Mouse (Mus musculus) forebrain, embryonic 10.5 days (tissue): Measurements from ENCODE around the gene Acp6. TPM values are rescaled to one million over a fixed set of nuclear protein-coding genes. Genes with fewer than 3 reads are reported as not detected.
A peak's percentile ranks its signal among the peaks of the same experiment; 100 is the strongest.

ENCODE experiments used
- DNase-seq: peaks from one replicate; pipeline ENCODE4 v3.0.0-alpha.2; 2017; ENCODE audit warnings: low spot score; ENCODE audit errors: extremely low spot score
- H3K27ac ChIP-seq: fragments of 300-500 bp; sonication (generic); 2 replicates; pipeline ENCODE4 v1.5.1; 2016; ENCODE audit warnings: mild to moderate bottlenecking
- H3K27me3 ChIP-seq: fragments of 300-500 bp; sonication (generic); 2 replicates; pipeline ENCODE4 v1.6.1; 2016; ENCODE audit warnings: mild to moderate bottlenecking; ENCODE audit not compliant: poor library complexity, severe bottlenecking
- H3K36me3 ChIP-seq: fragments of 300-500 bp; sonication (generic); replicated peaks from 2 replicates; pipeline ENCODE4 v1.6.1; 2016; ENCODE audit warnings: mild to moderate bottlenecking, moderate library complexity
- H3K4me1 ChIP-seq: fragments of 300-500 bp; sonication (generic); 2 replicates; pipeline ENCODE4 v1.6.1; 2016
- H3K4me3 ChIP-seq: fragments of 300-500 bp; sonication (generic); 2 replicates; pipeline ENCODE4 v1.5.1; 2016; ENCODE audit warnings: mild to moderate bottlenecking, moderate library complexity
- H3K9me3 ChIP-seq: fragments of 300-500 bp; sonication (generic); 2 replicates; pipeline ENCODE4 v1.6.1; 2016; ENCODE audit warnings: mild to moderate bottlenecking, moderate library complexity
- WGBS: fragments of 180-500 bp; shearing (Covaris S2); methylation state at CpG from one replicate; pipeline ENCODE4 v1.1.7; 2016; 5-methylcytosine and 5-hydroxymethylcytosine counted together
- polyA plus RNA-seq: library from polyadenylated mRNA; unstranded; fragments of >200 nt; fragmentation: Nextera tagmentation; extraction: Ambion mirVana; gene quantifications from 2 replicates; pipeline ENCODE4 v1.2.1, GENCODE M21; 2016

Acp6 gene
- polyA plus RNA-seq, 1 experiment from 2014 or later: 35.9 TPM

GRCm38 (mm10) chr3:97203880-97204279 lies 45.3 kb downstream of the Acp6 start:
- Histone ChIP-seq H3K4me1 (peaks cover 16% of the 10 kb centered on the region), H3K9me3 (no peaks in the 10 kb centered on the region), H3K36me3 (peaks cover 60% of the 10 kb centered on the region), H3K4me3 (no peak overlapping the region), H3K27ac (no peak overlapping the region), H3K27me3 (no peaks in the 10 kb centered on the region)
- DNase-seq: no peak
- 88% methylated on average over 14 of the region's 14 CpGs for WGBS

- H3K9me3 ChIP-seq: no peaks in the 10 kb centered on the region
- H3K27ac ChIP-seq: no peak overlapping the region
- H3K4me3 ChIP-seq: no peak overlapping the region
- 87% methylated on average over 3 of the region's 3 CpGs for WGBS
- H3K36me3 ChIP-seq: peaks cover 87% of the 10 kb centered on the region
- no peak for DNase-seq
- H3K27me3 ChIP-seq: no peaks in the 10 kb centered on the region
- no peaks in the 10 kb centered on the region for H3K4me1 ChIP-seq
These were observed 47.9 kb downstream of the Acp6 start for GRCm38 (mm10) chr3:97206521-97206920.

DNA sequence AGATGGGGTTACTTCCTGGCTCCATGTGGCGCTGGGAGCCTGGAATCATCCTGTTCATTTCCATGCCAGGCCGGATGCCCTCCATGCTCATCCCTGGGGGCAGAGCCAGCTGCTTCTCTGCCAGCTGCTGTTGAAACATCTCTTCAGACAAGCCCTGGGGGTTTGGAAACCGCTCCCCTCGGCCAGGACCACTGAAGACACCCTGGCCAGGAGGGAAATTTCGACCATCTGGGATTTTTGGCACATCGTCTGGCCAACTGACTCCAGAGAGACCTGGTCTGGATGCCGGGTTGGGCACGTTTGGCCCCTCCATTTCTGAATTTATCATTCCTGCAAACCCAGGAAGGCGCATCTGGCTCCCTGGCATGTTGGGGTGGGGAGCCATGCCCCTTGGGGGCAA lies 50.8 kb downstream of the Acp6 start:
- Histone ChIP-seq H3K4me3 (no peak overlapping the region), H3K9me3 (no peaks in the 10 kb centered on the region), H3K36me3 (peaks cover 100% of the 10 kb centered on the region), H3K27ac (no peak overlapping the region), H3K4me1 (no peaks in the 10 kb centered on the region), H3K27me3 (no peaks in the 10 kb centered on the region)
- WGBS: 92% methylated on average over 9 of the region's 9 CpGs
- no peak for DNase-seq

GRCm38 (mm10) chr3:97211177-97211576 lies 52.6 kb downstream of the Acp6 start:
- no peak overlapping the region for H3K4me3 ChIP-seq
- no peak overlapping the region for H3K27ac ChIP-seq
- H3K36me3 ChIP-seq: peaks cover 100% of the 10 kb centered on the region
- no peaks in the 10 kb centered on the region for H3K27me3 ChIP-seq
- H3K4me1 ChIP-seq: no peaks in the 10 kb centered on the region
- no peaks in the 10 kb centered on the region for H3K9me3 ChIP-seq
- no peak for DNase-seq
- WGBS: 91% methylated on average over 5 of the region's 5 CpGs

GRCm38 (mm10) chr3:97213871-97214270 lies 55.3 kb downstream of the Acp6 start:
- 93% methylated on average over 10 of the region's 10 CpGs for whole genome bisulfite sequencing
- Histone ChIP-seq H3K4me3 (no peak overlapping the region), H3K27ac (no peak overlapping the region), H3K4me1 (no peaks in the 10 kb centered on the region), H3K9me3 (no peaks in the 10 kb centered on the region), H3K36me3 (peaks cover 99% of the 10 kb centered on the region), H3K27me3 (no peaks in the 10 kb centered on the region)
- no peak for DNase-seq

DNA sequence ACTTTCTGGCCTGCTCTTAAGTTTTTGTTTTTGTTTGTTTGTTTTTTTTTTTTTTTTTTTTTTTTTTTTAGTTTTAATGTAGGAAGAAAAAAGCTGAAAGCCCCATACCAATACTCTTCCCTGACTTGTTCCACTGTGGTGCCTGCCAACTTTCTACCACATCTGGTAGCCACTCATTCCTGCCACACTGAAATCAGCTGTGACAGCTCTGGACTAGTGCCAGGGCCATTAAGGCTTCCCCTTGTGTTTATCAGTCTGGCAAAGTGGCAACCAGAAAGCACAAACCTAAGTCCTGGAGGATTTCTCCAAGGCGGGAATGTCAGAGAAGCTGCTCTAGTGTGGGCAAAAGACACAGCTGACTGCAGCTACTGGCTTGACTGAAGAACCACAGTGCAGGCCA lies 55.9 kb downstream of the Acp6 start:
- WGBS: 92% methylated on average over 1 of the region's 1 CpGs
- no peak for DNase-seq
- Histone ChIP-seq H3K9me3 (no peaks in the 10 kb centered on the region), H3K4me1 (no peaks in the 10 kb centered on the region), H3K36me3 (peaks cover 99% of the 10 kb centered on the region), H3K4me3 (no peak overlapping the region), H3K27me3 (no peaks in the 10 kb centered on the region), H3K27ac (no peak overlapping the region)

DNA sequence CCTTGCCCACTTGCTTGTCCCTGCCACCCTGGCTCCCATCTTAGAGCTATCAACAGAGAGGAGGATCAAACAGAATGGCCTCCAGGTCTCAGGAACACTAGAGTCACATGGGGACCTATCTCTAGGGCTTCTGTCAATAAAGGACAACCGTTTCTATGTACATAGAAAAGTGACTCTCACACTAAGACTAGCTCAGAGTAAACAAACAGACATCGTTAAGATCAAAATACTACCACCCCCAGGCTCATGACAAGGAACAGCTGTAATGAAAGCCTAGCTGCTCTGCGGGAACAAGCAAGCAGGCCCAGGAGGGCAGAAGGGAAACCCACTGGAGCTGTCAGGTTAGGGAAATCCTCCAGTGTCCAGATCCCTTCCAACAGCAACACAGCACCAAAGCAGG lies 56.9 kb downstream of the Acp6 start:
- H3K27ac ChIP-seq: no peak overlapping the region
- H3K36me3 ChIP-seq: peaks cover 99% of the 10 kb centered on the region
- no peak overlapping the region for H3K4me3 ChIP-seq
- H3K4me1 ChIP-seq: no peaks in the 10 kb centered on the region
- no peaks in the 10 kb centered on the region for H3K9me3 ChIP-seq
- no peak for DNase-seq
- H3K27me3 ChIP-seq: no peaks in the 10 kb centered on the region
- WGBS: 91% methylated on average over 3 of the region's 3 CpGs

- peaks cover 31% of the 10 kb centered on the region for H3K4me1 ChIP-seq
- H3K36me3 ChIP-seq: peaks cover 56% of the 10 kb centered on the region
- WGBS: 92% methylated on average over 9 of the region's 9 CpGs
- no peak overlapping the region for H3K27ac ChIP-seq
- DNase-seq: no peak
- no peak overlapping the region for H3K4me3 ChIP-seq
- H3K27me3 ChIP-seq: no peaks in the 10 kb centered on the region
- H3K9me3 ChIP-seq: no peaks in the 10 kb centered on the region
These were observed 64.7 kb downstream of the Acp6 start for GRCm38 (mm10) chr3:97223261-97223660.

DNA sequence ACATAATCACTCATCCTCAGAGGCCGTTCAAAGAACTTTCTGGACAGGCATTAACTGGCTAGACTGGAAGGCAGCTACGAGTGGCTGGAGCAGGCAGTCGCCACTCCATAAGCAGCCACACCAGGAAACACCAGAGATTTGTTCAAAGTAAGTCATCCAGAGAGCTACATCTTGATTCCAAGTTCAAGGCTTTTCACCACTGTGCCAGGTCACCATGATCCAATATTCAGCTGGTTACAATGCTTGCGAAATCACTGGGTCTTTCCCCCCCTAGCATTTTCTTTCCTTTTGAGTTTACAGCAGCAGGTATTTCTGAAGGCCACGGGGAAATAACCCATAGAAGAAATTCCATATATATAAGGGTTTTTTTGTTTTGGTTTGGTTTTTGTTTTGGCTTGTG lies 66.7 kb downstream of the Acp6 start:
- Histone ChIP-seq H3K27ac (no peak overlapping the region), H3K27me3 (no peaks in the 10 kb centered on the region), H3K4me1 (peaks cover 43% of the 10 kb centered on the region), H3K36me3 (peaks cover 36% of the 10 kb centered on the region), H3K9me3 (no peaks in the 10 kb centered on the region), H3K4me3 (0 out of 2 replicates have a peak overlapping the region, but pooled peaks have one; percentile 86)
- no peak for DNase-seq
- WGBS: 81% methylated on average over 5 of the region's 5 CpGs

GRCm38 (mm10) chr3:97226719-97227118 lies 68.1 kb downstream of the Acp6 start:
- Histone ChIP-seq H3K9me3 (0 out of 2 replicates have a peak, but pooled peaks cover 4% of the 10 kb centered on the region), H3K27ac (peak overlapping the region; percentile 98), H3K4me3 (peak overlapping the region; percentile 86), H3K27me3 (no peaks in the 10 kb centered on the region), H3K4me1 (peaks cover 43% of the 10 kb centered on the region), H3K36me3 (peaks cover 32% of the 10 kb centered on the region)
- under 1% methylated on average over 18 of the region's 18 CpGs for WGBS
- peak; percentile 25 for DNase-seq

Other genes with a start within 250 kb of the Acp6 start
- 0.02 TPM in 1 of 2 replicates, not detected in the other for gene Gja8, start 232.8 kb upstream of the Acp6 start, polyA plus RNA-seq
- gene Bcl9, start 139.1 kb downstream of the Acp6 start, polyA plus RNA-seq: 51.4 and 52.7 TPM in 2 replicates